Mouse (Mus musculus) WW6 (cell line): ENCODE results near the gene Agpat4.
"Not testable (repeated sequence)": the region's sequence is repeated elsewhere in the genome, so short reads cannot be mapped to it uniquely, and the experiment has no call there.

ENCODE experiments used
- DNase-seq: peaks from one replicate; pipeline ENCODE4 v3.0.0-alpha.2; 2013; ENCODE audit warnings: low read depth, low spot score

The Agpat4 gene

DNA sequence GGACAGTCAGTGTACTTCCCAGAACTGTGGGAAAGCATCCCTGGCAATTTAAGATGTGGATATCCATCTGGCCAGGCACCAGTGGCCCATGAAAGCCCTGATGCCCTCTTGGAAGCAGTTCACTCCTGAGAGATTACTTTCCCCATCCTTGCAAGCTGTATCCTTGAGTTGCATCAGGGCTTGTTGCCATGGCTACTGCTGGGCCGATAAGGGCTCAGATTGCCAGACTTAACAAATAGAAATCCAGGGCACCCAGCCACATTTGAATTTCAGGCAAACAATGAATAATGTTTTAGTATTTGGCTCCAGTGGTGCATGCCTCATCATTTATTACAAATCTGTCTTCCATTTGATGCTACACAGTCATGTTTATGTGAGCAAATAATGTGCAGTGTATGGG lies 69.3 kb downstream of the Agpat4 start:
- no peak for DNase-seq

DNA sequence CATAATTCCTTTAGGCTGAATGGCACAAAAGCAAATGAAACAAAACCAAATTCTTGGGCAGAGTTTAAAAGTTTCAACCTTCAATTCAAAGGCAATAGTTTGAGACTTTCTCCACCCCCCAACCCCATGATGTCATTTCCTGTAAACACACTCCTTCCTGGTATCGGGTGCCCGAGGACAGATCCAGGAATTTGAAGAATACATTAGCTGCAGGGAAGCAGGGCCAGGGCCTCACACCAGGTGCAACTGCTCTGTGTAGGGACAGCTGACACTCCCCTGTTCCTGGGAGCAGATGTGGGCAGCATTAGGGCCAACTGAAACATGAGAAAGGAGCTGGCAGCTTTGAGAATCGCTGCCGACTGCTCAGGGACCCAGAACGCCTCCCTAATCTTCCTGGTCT lies 76.6 kb downstream of the Agpat4 start:
- no peak for DNase-seq

DNA sequence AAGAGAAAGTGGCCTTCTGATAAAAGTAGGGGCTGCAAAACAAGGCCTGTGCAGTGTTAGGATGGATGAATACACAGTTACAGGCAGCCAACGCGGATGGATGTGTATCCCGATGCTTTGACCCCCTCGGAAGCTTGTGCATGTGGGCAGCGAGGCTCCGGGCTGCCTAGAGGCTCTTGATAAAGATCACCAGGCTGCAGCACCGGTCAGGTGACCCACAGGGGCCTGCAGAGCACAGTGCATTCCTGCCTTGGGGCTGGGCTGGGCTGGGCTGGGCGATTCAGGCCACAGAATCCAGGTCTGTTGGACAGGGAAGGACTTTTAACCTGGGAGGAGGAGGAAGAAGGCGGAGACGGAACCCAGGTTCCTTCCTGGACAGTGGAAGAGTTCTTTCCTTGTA lies 77.1 kb downstream of the Agpat4 start:
- no peak for DNase-seq

DNA sequence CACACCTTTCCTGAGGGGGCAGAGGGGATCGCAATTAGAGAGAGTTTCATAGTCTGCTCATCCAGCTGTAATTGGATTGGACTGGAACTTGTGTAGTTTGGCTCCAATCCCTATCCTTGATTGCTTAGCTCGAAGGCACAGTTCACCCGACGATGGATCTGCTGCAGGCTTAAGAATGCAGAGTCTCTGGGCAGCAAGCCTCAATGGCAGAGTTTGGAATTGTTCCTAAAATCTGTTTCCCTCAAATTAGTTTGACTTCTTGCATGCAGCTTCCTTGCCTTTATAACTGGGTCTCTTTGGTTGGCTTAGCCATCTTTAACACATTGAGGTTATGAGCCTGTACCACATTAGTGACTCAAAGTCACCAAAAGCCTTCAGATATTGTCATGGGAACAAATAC lies 81.4 kb downstream of the Agpat4 start:
- no peak for DNase-seq

DNA sequence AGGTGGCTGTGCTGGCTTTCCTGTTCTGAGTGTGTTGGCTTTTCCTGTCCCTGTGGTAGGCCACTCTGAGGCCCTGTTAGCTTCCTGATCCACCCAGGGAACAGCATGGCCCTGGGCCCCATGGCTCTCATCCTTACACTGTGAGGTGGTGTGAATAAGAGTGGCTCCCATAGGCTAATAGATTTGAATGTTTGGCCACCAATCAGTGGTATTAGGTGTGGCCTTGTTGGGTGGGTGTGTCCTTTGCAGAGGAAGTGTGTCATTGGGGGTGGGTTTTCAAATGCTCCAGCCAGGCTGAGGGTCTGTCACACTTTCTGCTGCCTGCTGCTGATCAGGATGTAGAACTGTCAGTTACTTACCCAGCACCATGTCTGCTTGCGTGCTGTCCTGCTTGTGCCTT lies 82.6 kb downstream of the Agpat4 start:
- DNase-seq = no peak

DNA sequence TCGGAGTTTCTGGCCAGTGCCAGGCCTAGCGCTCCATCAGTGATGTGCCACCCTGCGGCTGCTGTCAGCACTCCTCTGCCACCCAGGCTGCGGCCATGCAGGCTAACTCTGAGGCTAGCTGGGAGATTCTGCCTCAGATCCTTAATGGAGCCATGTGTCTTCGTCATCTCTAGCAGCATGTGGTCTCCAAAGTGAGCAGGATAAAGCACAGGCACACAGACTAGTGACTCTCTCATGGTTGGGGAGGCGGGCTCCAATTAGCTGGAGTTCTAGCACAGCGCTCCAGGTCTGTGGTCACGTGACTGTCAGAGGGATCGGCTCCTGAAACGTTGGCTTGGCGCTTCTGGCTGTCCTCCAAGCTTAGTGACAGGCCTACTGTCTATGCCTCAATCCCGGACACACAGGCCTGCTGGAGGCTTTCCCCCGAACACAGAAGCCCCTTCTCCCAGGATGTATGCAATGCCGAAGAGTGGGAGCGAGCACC lies 85.0 kb downstream of the Agpat4 start:
- no peak for DNase-seq

DNA sequence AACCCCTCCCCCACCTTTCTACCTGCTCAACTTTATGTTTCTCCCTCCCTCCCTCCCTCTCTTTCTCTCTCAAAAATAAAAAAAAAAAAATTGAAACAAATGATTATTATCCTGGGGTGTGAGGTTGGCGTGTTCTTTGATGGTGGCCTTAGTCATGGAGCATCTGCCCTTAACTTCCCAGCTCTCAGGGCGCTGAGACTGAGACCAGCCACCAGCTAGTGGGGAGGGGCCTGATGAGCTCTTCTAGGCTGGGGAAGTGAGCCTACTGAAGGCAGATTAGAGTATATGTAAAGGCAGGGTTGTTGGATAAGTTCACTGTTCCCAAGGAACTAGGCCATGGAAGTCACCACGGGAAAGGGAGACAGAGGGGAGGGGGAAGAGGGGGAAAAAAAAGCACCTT lies 85.7 kb downstream of the Agpat4 start:
- DNase-seq = no peak

DNA sequence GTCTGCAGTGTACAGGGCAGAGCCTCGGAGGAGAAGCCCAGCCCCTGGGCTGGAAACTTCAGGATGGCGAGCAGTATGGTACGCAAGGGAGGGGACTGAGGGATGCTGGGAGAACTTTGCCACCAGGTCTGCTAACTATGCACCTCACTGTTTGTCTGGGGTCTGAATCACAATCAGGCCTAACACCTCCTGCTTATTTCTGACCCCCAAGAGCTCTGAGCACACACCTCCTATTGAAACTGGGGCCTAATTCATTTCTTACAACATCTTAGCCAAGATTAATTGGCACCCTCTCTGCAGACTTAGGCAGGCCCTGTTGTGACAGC lies 86.1 kb downstream of the Agpat4 start:
- DNase-seq = no peak

DNA sequence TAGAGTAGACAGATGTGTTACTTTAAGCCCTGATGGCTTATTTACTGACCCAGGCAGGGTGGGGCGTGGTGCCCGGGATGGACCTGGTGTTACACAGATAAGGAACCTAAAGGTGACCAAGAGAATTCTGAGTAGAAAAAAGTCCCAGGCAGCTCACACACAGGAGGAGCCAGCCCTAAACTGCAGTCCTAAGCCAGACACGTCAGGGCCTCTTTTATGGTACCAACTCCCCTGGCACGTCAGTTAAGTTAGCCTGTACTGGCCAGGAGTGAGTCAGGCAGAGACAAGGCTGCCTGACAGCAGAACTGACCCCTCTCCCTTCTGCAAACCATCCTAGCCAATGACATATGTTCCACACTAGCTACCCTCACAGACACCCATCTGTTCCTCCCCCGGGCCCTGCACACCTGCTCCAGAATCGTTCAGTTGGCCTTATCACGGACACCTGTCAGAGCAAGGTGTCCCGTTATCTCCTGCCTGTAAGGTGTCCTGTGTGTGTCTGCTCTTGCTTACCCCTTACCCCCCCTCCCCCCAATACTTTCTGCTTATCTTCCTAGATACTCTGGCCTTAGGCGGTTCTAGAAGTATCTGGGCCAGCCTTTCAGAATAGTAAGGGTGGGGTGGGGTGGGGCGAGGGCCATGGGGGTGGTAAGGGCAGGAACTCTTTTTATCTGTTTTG lies 86.7 kb downstream of the Agpat4 start:
- DNase-seq = no peak

DNA sequence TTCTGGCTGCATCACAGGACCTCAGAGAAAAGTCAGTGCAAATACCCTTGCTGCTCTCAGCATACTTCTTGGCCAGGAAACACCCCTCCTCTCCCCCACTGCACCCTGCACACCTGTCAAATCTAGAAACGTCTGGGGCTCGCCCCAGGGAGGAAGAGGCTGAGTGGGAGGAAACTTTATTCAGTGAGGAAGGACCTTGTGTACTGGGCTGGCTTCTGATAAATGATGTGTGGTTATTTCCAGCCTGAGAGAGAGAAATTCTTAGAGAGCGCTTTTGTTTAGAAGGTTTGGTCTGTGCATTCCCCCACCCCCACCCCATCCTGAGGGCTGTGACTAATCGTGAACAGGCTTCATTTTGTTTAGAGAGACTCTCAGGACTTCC lies 87.2 kb downstream of the Agpat4 start:
- DNase-seq = no peak

DNA sequence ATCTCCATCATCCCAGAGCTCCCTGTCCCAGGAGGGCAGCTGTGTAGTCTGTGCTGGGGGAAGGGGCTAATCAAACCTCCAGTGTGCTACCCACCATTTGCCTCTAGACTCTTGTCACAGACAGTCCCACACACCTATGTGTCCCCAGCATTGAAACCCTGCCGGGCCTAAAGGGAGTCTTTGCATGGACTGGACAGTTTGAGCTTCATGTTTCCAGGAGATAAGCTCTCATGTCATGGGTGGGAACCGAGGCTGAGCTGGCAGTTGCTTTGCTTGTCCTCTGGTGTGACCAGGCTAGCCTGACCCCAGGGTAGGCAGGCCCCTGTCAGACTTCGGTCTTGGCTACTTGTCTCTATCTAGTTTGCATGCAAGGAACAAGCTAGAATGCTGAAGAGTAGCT lies 87.7 kb downstream of the Agpat4 start:
- DNase-seq = no peak

DNA sequence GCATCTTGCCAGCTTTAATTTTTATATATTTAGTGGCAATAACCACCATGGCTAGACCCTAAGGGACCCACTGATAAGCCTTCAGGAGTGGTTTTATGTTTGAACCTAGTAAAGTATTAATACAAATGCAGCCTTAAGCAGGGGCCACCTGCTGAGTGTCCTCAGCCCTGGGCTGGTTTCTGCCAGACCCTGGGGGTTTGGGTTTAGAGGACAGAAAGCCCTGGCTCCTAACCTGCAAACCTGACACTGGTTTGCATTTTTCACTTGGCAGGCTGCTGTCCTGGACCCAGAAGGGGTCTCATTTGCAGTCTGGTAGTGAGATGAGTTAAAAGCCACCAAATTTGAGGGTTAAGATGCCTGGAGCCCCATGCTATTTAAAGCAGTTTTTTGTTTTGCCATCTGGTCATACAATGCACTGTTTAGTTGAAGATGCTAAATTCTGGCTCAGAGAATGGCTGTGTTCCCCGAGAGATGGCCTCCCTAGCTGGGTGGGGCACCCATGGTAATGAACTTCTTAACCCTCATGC lies 88.6 kb downstream of the Agpat4 start:
- no peak for DNase-seq

DNA sequence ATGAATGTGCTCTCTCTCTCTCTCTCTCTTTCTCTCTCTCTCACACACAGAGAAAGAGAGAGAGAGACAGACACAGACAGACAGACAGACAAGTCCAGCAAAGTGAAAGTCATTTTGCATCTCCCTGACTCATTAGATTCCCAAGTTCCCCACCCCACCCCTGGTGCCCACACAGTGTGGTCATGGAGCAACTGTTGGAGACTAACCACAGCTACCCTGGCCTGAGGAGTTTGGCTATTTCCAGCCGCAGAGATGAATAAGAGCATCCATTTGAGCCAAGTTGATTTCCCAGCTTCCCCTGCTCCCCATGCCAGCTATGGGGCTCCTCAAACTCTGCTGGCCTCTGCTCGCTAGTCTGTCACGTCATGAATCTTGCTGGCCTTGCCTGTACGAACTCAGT lies 91.0 kb downstream of the Agpat4 start:
- DNase-seq = no peak

DNA sequence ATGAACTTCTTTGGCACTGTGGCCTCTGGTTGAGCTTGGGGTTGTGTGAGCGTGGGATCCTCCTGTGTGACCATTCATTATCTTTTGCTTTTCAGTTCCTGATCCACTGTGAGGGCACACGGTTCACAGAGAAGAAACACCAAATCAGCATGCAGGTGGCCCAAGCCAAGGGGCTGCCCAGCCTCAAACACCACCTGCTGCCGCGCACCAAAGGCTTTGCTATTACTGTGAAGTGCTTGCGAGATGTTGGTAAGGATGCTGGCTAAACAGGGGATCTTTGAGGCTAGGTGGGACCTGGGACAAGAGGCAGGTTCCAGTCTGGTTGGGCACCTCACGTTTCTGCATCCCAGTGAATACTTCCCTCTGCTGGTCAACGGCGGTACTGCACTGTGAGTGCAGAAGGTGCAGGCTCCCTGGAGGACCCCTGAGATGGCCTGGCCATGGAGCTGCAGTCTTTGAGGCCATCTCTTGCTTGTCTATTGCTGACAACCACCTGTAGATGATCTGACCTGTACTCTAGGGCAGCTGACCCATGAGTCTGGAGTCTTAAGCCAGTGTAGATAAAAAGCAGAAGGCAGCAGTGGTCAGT lies 92.1 kb downstream of the Agpat4 start:
- peak; percentile 47 for DNase-seq

DNA sequence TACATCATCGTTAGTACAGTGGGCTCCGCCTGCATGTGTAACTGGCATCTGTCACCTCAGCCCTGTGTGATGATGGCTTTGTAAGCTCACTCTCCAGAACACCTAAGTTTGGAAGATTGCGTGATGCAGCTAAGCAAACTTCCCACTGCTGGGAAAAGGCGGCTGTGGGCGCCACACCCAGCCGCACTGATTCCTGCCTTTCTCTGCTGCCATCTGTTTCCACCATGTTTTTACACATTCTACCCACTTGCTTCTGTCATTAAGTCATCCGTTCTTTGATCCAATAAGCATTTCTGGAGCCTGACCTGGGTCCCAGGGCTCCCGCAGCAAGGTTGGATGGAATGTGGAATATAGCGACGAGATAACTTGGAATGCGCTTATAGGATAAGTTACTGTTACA lies 93.4 kb downstream of the Agpat4 start:
- DNase-seq = no peak

DNA sequence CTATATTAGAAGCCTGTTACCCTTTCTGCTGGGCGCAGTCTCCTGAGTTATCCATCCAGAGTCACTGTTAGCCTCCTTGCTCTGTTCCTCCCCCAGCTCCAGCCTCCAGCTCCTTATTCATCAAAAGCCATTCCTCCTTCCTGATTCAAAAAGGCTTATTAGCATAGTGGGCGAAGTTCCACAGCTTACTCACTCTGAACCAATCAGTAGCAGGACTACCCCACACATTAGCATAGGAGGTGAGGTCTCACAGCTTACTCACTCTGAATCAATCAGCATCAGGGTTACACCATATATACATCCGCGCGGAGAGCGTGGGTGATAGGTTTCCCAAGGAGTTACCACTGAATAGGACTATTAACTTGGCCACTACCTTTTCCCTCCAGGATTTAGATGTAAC lies 93.8 kb downstream of the Agpat4 start:
- no peak for DNase-seq

DNA sequence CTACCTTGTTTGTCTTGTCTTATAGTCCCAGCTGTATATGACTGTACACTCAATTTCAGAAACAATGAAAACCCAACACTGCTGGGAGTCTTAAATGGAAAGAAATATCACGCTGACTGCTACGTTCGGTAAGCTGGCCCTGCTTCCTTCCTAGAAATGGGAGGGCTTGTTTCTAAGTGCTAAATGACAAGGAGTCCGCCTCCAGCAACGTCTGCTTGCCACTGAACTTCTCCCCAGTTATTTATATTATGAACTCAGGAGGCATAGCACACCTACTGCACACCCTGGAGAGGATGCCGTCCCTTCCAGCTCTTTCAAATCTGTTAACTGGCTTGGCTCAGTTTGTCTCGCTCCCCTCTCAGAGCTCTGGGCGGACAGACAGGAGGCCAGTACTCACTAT lies 94.9 kb downstream of the Agpat4 start:
- no peak for DNase-seq

DNA sequence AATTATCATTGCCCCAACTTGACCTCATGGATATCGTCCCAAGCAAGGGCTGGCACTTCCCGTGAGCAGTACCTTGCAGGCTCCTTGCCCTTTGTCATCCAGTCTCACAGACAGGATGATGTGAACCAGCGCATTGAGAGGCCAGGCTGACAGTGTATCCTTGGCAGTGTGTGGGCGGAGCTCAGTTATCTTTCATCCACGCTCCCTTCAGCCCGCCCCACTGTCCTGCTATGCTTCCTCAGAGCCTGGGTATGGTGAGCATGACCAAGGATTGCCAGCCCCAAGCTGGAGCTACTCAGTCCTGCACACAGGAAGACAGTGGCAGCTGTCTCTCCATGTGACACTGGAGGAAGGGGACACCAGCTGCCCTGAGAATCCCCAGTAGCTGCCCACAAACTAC lies 97.7 kb downstream of the Agpat4 start:
- no peak for DNase-seq

DNA sequence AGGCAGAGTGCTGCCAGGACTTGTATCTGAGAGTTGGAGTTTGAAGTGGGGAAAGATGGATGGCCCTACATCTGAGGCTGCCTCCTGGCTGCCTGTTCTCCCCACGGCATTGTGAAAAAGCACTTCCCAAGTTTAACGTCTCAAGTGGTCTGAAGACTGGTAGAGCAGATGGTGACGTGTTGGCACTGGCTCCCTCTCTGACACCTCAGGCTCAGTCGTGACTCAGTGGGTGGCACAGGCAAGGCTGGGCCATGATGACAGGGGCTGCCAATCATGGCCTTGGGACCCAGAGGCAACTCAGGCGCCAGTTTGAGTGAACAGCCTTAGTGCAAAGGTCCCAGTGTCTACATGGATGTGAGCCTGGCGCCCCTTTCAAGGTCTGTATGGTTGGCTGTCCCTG lies 103.4 kb downstream of the Agpat4 start:
- no peak for DNase-seq

DNA sequence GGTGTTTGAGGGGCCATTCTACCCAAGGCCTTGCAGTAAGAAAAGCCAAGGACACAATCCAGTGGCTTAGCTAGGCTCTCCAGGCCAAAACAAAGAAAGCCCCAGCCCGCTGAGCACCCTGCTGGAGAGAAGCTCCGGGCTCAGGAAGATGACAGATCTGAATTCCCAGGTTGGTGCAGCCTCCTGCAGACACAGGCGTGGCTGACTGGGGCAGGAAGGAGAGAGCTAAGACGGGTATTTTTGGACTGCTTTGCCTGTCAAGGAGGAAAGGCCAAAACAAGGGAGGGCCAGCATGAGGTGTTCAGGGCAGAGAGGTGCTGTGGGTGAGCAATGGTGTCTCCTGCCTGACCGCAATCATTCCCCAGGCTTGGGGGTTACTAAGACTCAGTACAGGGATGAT lies 105.2 kb downstream of the Agpat4 start:
- no peak for DNase-seq

DNA sequence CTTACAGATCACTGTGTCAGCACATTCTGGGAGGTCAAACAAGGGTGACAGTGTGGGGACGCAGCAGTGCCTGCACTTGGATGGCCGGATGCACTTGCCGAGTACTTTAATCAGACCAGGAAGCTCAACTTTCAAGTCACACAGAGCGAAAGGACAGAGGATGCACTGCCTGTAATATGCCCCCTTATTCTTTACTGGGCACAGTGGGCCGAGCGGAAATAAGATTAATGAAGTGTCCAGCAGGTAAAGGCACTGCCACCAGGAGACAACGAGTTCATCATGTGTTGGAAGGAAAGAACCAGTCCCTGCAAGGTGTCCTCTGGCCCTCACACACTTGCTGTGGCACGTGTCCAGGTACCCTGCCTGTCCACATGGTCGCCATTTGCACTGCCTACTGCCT lies 105.6 kb downstream of the Agpat4 start:
- DNase-seq = no peak

DNA sequence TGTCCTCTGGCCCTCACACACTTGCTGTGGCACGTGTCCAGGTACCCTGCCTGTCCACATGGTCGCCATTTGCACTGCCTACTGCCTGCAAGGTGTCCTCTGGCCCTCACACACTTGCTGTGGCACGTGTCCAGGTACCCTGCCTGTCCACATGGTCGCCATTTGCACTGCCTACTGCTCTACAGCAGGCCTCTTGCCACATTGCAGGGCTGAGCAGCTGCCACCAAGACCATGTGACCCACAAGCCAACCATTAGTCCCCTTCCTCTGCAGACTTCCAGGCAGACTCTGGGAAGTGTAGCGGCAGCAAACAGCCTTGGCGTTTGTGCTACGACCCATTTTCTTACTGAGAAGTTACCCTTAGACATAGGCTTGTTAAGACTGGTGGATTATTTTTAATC lies 106.0 kb downstream of the Agpat4 start:
- not testable (repeated sequence) for DNase-seq

DNA sequence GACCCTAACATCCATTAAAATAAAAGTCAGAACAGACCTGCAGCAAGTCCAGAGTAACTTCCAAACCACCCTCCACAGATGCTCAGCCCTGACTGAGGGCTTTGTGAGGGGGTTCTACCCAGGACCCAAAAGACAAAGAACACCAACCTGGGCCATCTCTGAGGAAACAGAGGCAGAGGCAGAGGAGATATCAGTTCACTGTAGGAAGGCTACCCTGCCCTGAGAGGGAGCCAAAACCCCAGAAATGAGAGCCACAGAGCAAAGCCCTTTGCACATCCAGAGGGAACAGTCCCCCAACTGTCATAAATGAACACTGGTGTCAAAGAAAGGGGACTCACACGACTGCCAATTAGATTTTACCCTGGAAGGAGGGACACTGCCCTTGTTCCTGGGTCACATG lies 106.7 kb downstream of the Agpat4 start:
- DNase-seq = no peak

DNA sequence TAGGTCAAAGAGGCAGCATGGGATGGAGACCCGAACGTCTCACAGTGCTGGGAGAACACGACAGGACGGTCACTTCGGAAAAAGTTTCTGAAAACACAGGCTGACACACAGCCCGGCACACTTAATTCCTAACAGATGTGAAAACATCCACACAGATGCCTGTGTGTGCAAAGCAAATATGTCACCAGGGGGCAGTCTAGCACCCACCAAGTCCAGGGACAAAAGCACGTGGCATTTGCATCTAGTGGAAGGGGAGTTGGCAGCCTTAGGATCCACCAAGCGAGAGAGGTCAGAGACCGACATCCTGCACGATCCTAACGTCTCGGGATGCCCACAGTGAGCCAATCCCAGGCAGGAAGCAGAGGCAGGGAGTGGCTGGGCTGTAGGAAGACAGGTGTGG lies 108.0 kb downstream of the Agpat4 start:
- no peak for DNase-seq
